Mouse (Mus musculus) gastrocnemius, adult 2 months (tissue): ENCODE data around the gene Cryba1. TPM values are rescaled to one million over a fixed set of nuclear protein-coding genes. Genes with fewer than 3 reads are reported as not detected.
"Not testable (repeated sequence)": the region's sequence is repeated elsewhere in the genome, so short reads cannot be mapped to it uniquely, and the experiment has no call there.

Experiments
- DNase-seq: peaks from one replicate; pipeline ENCODE4 v3.0.0; 2022
- H3K27ac ChIP-seq: fragments of 200-600 bp; 2 replicates; pipeline ENCODE4 v1.8.1; 2022; ENCODE audit warnings: mild to moderate bottlenecking
- H3K4me3 ChIP-seq: fragments of 200-600 bp; 2 replicates; pipeline ENCODE4 v1.8.1; 2022; ENCODE audit warnings: mild to moderate bottlenecking, moderate library complexity
- CTCF ChIP-seq: fragments of 200-600 bp; IDR thresholded peaks from 2 replicates; pipeline ENCODE4 v1.8.1; 2022; ENCODE audit warnings: antibody characterized with exemption, mild to moderate bottlenecking, moderate library complexity
- intact Hi-C: fragments of 180-260 bp; cut with DNase I; formaldehyde crosslinking; loops from one replicate; pipeline ENCODE4 v1.15.1; 2025
- total RNA-seq, 2 experiments: library from RNA; stranded (reverse); gene quantifications; 2 replicates each; pipeline ENCODE4 v1.2.3; 2021

Cryba1 gene
- total RNA-seq, 2 experiments from 2014 or later: not detected

DNA sequence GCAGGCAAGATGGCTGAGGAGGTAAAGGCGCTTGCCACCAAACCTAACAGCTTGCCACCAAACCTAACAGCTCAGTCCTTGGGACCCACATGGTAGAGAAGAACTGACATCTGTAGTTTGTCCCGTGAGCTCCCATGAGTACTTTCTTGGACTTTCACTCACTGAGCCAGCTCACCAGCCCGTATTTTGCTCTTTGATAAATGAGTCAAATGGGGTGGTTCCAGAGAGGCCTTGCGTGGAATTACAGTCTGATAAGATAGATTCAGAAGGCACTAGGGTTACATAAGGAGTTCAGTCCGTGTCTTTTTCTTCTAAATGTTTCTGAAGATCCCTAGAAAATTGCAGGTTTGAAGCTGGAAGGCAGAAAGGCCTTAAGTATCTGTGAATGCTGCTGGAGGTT, 27.4 kb upstream of the Cryba1 start:
- H3K4me3 ChIP-seq: no peak overlapping the region
- TF ChIP-seq CTCF: no peak
- intact Hi-C loops: no loop called here
- DNase-seq: no peak
- H3K27ac ChIP-seq: no peak overlapping the region

DNA sequence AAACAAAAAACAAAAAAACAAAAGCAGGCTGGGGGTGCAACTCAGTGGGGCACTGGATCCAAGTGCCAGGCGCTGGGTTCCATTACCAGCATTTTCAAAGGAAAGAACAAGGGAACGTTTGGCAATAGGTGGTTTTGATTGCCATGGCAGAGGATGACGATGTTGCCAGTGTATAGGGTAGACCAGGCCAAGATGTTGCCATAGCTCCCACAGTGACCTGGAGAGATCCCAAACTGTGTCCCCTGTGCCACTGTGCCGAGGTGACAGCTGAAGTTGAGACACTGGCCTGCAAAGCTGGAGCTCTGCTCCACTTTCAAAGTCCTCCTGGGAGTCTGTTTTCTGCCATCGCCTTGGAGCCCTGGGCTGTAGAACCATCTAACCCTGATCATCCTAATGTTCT, 23.9 kb upstream of the Cryba1 start:
- no peak overlapping the region for H3K27ac ChIP-seq
- intact Hi-C loops: no loop called here
- DNase-seq: no peak
- no peak for TF ChIP-seq CTCF
- H3K4me3 ChIP-seq: no peak overlapping the region

DNA sequence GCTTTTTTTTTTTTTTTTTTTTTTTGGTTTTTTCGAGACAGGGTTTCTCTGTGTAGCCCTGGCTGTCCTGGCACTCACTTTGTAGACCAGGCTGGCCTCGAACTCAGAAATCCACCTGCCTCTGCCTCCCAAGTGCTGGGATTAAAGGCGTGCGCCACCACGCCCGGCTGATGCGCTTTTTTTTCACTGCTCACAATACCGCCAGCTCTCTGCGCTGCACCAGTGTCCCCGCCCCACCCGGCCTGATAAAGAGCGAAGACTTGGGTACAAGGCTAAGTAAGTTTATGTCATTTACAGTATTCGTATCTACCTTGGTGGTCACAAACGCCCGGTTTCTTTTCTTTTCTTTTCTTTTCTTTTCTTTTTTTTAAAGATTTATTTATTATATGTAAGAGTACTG, 22.0 kb upstream of the Cryba1 start:
- intact Hi-C loops, H3K27ac ChIP-seq, H3K4me3 ChIP-seq, DNase-seq: not testable (repeated sequence)

DNA sequence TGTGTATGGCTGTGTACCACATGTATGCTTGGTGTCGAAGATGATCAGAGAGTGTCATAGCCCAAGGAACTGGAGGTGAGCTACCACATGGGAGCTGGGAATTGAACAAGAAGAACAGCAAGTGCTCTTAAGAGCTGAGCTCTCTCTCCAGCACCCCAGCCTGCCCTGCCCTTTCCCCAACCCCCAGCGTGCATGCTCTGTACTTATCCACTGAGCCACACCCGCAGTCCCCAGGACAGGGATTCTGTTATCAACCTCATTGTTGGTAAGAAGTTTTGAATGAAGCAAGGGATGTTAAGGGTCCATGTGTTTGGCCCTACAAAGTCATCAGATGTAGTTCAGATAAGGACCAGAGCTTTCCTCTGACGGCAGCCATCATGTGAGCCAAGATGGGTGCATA, 21.6 kb upstream of the Cryba1 start:
- TF ChIP-seq CTCF: no peak
- no peak overlapping the region for H3K27ac ChIP-seq
- DNase-seq: no peak
- intact Hi-C loops: no loop called here
- no peak overlapping the region for H3K4me3 ChIP-seq

DNA sequence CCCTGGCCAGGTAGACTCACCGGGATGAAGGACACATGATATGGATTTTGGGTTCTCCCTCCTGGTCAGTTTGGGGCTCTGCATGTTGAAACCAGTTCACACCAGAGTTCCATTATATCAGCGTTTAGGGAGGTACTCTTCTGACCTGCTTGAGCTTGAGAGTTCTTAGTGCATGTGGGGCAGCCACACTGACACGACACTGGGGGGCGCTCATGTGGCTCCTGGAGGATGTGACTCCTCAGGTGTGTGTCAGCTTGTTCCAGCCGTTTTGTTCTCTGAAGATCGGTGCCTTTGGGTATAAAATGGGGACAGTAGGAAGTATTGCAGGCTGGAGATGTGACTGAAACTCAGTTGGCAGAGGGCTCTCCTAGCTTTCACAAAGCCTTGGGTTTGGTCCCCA, 18.9 kb upstream of the Cryba1 start:
- peak; percentile 57 for DNase-seq
- Histone ChIP-seq H3K27ac (no peak overlapping the region), H3K4me3 (no peak overlapping the region)
- intact Hi-C loops: loop anchor here (2.0 kb wide), 1 partner anchor 49 kb away; no protein-coding TSS in a partner anchor
- TF ChIP-seq CTCF: peak; percentile 67

DNA sequence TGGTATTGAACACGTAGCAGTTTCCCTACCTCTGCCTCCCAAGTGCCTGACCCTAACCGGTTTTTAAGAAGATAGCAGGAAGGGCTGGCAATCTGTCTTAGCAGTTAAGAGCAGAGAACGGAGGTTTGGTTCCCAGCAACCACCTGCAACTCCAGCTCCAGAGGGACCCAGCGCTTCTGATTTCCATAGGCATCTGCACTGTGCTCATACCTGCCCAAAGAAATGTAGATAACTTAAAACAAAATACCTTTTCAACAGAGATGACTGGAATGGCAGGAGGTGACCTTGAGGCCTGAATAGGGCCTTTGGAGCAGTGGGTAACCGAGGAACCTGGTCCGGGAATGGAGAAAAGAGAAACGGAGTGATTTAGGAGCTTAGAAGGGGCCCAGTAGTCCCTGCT, 13.5 kb upstream of the Cryba1 start:
- TF ChIP-seq CTCF: no peak
- DNase-seq: no peak
- intact Hi-C loops: no loop called here
- no peak overlapping the region for H3K27ac ChIP-seq
- H3K4me3 ChIP-seq: no peak overlapping the region

DNA sequence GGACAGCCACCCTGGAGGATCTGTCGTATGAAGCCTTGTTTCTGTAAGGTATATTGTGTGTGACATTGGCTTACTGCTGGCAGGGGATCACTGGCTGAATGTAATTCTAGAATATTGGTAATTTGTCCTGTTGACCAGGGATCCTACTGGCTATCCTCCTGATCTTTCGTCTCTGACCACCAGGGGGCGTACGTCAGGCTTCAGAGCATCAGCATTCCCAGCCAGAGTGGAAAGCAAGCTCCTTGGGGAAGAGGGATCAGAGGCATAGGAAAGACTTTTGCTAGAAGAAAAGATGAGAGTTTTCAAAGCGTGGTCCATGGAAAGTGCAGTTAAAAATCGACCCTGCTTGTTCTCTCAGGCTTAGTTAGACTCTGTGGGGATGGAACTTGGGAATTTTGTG, 12.2 kb upstream of the Cryba1 start:
- TF ChIP-seq CTCF: peak; percentile 93
- H3K4me3 ChIP-seq: no peak overlapping the region
- H3K27ac ChIP-seq: no peak overlapping the region
- peak; percentile 90 for DNase-seq
- intact Hi-C loops: loop anchor here (2.0 kb wide), 2 partner anchors 56 to 78 kb away; no protein-coding TSS in a partner anchor

DNA sequence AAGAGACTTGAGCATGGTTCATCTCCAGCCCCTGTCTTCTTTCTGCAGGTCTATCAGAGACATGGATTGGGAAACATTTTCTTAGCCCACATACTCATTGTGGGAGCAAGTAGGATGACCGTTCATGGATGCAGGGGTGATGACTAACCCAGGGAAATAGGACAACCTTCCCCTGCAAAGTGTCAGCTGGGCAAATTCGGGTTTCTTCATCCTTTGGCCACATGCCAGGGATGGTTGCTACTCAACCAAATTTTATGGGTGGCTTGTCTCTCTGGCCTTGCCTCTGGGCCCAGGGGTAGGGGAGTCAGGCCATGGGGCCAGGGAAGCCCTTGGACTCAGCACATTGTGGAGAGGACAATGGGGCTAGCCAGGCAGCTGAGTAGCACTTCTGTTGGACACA, 3.5 kb upstream of the Cryba1 start:
- no peak for TF ChIP-seq CTCF

DNA sequence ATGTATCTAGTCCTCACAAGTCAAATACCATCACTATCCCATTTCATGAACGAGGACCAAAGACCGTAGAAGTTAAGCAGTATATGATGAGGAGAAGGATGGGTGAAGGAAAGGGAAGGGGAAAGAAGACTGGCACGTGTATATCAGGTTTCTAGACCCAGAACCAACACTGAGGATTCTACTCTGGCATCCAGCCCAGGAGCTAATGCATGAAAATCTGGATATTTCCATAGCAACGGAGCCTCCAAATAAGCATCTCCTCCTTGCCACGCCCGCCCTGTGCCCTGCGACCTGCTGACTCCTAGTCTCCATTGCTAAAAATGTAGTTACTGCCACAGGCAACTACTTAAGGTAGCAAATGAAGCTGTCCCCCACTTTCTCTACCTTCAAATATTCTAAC, 317 bp downstream of the Cryba1 start:
- Histone ChIP-seq H3K27ac (no peak overlapping the region), H3K4me3 (no peak overlapping the region)
- TF ChIP-seq CTCF: no peak
- no peak for DNase-seq
- intact Hi-C loops: no loop called here

More for the DNA sequence above, 3.5 kb upstream of the Cryba1 start:
- no peak for DNase-seq
- intact Hi-C loops: no loop called here
- Histone ChIP-seq H3K27ac (no peak overlapping the region), H3K4me3 (no peak overlapping the region)

DNA sequence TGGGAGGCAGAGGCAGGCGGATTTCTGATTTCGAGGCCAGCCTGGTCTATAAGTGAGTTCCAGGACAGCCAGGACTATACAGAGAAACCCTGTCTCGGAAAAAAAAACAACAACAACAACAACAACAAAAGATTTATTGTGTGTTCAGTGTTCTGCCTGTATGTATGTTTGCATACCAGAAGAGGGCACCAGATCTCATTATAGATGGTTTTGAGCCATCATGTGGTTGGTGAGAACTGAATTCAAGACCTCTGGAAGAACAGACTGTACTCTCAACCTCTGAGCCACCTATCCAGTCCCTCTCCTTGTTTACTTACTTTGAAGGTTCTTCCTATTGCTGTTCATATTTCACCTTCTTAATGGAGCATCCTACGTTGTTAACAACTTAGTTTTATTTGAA, 3.7 kb downstream of the Cryba1 start:
- intact Hi-C loops: no loop called here
- peak; percentile 4; the same call in 1 of the 2 replicates for TF ChIP-seq CTCF
- no peak overlapping the region for H3K4me3 ChIP-seq
- DNase-seq: no peak
- H3K27ac ChIP-seq: no peak overlapping the region

DNA sequence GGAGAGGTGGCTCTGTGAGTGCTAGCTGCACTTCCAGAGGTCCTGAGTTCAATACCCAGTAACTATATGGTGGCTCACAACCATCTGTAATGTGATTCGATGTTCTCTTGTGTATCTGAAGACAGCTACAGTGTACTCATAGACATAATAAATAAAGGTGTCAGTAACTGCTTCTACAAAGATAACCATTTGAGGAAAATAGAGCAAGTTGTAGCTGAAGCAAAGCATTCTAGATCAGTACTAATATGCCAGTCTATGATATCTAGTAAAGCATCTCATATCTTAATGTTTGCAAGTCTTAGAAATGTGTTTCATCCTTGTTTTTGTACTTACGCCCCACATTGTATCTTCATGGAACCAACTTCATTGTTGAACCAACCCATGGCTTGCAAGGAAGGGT, 6.0 kb downstream of the Cryba1 start:
- no peak for DNase-seq
- TF ChIP-seq CTCF: no peak
- no peak overlapping the region for H3K27ac ChIP-seq
- intact Hi-C loops: no loop called here
- no peak overlapping the region for H3K4me3 ChIP-seq

DNA sequence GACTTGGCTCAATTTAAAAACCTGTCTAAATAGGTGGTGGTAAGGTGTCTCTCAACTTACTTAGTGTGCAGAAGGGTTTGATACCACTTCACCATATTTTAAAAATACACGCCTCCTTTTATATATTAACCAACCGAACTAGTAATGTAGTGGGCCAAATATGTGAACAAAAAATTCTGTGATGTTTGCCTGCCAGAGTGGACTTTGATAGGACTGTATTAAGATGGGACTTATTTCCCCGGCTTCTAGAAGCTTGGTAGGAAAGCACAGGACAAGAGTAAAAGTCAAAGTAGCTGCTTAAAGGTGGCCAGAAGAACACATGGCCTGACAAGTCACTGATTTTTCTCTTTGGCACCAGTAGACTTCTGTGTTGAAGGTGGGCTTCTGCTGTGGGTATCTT, 11.3 kb downstream of the Cryba1 start:
- intact Hi-C loops: no loop called here
- Histone ChIP-seq H3K27ac (no peak overlapping the region), H3K4me3 (no peak overlapping the region)
- TF ChIP-seq CTCF: no peak
- DNase-seq: no peak

DNA sequence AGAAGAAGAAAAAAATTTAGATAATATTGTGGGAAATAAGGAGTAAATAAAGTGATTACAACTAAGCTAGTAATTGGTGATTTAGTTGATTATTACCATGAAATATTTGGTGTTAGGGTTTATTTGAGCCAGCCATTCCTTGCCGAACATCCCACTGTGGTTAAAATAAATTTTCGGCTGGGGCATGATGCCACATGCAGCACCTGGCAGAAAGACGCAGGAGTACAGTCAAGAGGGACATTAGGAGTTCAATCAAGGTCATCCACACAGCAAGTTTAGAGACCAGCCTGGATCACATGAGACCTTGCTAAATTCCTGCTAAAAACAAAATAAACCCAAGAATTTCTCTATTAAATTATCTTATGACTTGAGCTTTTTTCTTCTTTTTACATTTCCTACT, 16.0 kb downstream of the Cryba1 start:
- peak; percentile 31 for DNase-seq
- intact Hi-C loops: no loop called here
- no peak overlapping the region for H3K4me3 ChIP-seq
- H3K27ac ChIP-seq: peak overlapping the region; percentile 63
- no peak for TF ChIP-seq CTCF

DNA sequence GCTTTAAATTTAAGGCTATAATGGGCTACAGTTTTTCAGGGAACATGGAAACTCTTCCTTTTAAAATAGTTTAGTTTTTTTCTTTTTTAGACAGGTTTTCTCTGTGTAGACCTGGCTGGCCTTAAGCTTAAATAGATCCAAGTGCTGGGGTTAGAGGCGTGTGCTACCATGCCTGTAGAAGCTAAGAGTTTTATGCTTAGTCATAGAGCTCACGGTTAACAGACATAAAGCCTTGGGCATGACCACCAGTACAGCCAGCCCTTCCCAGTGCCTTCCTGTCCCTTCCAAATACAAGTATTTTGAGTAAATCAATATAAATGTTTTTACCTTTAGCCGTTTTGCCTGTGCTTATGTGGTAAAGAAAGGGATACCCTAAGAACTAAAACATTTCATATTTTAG, 19.2 kb downstream of the Cryba1 start:
- intact Hi-C loops: no loop called here
- DNase-seq: no peak
- no peak for TF ChIP-seq CTCF
- Histone ChIP-seq H3K27ac (no peak overlapping the region), H3K4me3 (no peak overlapping the region)

DNA sequence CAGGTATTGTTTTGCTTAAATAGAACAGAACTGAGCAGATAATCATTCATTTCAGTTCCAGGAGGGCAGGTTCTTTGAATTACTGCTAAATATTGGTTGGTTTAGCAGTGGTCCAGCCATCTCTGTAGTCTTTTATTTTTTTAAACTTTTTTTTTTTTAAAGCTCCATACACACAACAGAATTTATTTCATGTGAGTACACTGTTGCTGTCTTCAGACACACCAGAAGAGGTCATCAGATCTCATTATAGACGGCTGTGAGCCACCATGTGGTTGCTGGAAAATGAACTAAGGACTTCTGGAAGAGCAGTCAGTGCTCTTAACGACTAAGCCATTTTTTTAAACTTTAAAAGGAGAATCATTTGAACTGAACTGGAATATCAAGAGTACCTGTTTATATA, 27.9 kb downstream of the Cryba1 start:
- intact Hi-C loops: no loop called here
- TF ChIP-seq CTCF: peak; percentile 7; the same call in 1 of the 2 replicates
- no peak overlapping the region for H3K27ac ChIP-seq
- H3K4me3 ChIP-seq: no peak overlapping the region; the same call in 1 of the 2 replicates
- DNase-seq: no peak
